Mouse (Mus musculus) kidney, embryonic 15.5 days (tissue): Measurements from ENCODE around the gene Susd6. TPM values are rescaled to one million over a fixed set of nuclear protein-coding genes. Genes with fewer than 3 reads are reported as not detected.
A peak's percentile ranks its signal among the peaks of the same experiment; 100 is the strongest.

Experiments used
- ATAC-seq: fragments of 200-750 bp; cut with Nextera tagmentation; replicated peaks from 2 replicates; pipeline ENCODE4 v1.8.0; 2017; ENCODE audit warnings: moderate TSS enrichment; ENCODE audit not compliant: low FRiP score
- H3K27ac ChIP-seq: fragments of 300-500 bp; sonication (generic); 2 replicates; pipeline ENCODE4 v1.5.1; 2015; ENCODE audit warnings: mild to moderate bottlenecking, inconsistent platforms
- H3K27me3 ChIP-seq: fragments of 300-500 bp; sonication (generic); 2 replicates; pipeline ENCODE4 v1.6.1; 2015; ENCODE audit warnings: inconsistent platforms
- H3K36me3 ChIP-seq: fragments of 300-500 bp; sonication (generic); 2 replicates; pipeline ENCODE4 v1.6.1; 2015; ENCODE audit warnings: inconsistent platforms
- H3K4me1 ChIP-seq: fragments of 300-500 bp; sonication (generic); 2 replicates; pipeline ENCODE4 v1.6.1; 2015; ENCODE audit warnings: inconsistent platforms
- H3K4me2 ChIP-seq: fragments of 300-500 bp; sonication (generic); 2 replicates; pipeline ENCODE4 v1.6.1; 2015; ENCODE audit warnings: moderate library complexity, mild to moderate bottlenecking, inconsistent platforms
- H3K4me3 ChIP-seq: fragments of 300-500 bp; sonication (generic); replicated peaks from 2 replicates; pipeline ENCODE4 v1.5.1; 2015; ENCODE audit warnings: mild to moderate bottlenecking, inconsistent platforms
- H3K9ac ChIP-seq: fragments of 300-500 bp; sonication (generic); 2 replicates; pipeline ENCODE4 v1.6.1; 2015; ENCODE audit warnings: mild to moderate bottlenecking, inconsistent platforms
- H3K9me3 ChIP-seq: fragments of 300-500 bp; sonication (generic); replicated peaks from 2 replicates; pipeline ENCODE4 v1.6.1; 2016; ENCODE audit warnings: inconsistent platforms
- WGBS: fragments of 180-500 bp; shearing (Covaris S2); methylation state at CpG from one replicate; pipeline ENCODE4 v1.1.7; 2015; ENCODE audit warnings: mixed read lengths; 5-methylcytosine and 5-hydroxymethylcytosine counted together
- polyA plus RNA-seq: library from polyadenylated mRNA; unstranded; fragments of >200 nt; fragmentation: Nextera tagmentation; extraction: Ambion mirVana; gene quantifications from 2 replicates; pipeline ENCODE4 v1.2.1, GENCODE M21; 2015

Gene Susd6
- 15.2 and 15.6 TPM in 2 replicates for polyA plus RNA-seq

GRCm38 (mm10) chr12:80789849-80790694, at the start of gene Susd6:
Gene Susd6, plus strand, starts transcription at chr12:80790510.
- peak; percentile 99 for ATAC-seq
- WGBS: 2% methylated on average over 56 of the region's 56 CpGs

DNA sequence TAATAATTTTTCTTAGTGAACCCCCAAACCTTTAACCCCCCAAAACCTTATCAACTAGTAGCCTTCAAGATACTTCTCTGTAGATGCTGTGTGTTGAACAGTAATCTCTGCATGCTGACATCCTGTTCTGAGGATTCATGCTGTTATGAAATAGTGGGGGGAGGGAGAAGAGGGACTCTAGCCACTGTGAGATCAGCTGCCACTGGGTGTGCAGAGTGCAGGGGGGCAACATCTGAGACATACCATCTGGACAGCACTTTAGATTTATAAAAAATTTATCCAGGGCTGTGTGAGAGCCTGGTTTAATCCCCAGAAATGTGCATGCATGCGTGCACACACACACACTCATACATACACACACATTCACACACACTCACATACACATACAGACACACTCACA, 45.7 kb upstream of the Susd6 start:
- no peaks in the 10 kb centered on the region for H3K9me3 ChIP-seq
- no peak for ATAC-seq
- 95% methylated on average over 1 of the region's 1 CpGs for WGBS

More at GRCm38 (mm10) chr12:80789849-80790694, at the start of gene Susd6:
- Histone ChIP-seq H3K9ac (peak within 1 kb of the TSS; percentile 93), H3K9me3 (no peaks in the 10 kb centered on the region), H3K36me3 (no peaks in the 10 kb centered on the region), H3K4me2 (peak within 1 kb of the TSS; percentile 68), H3K4me1 (peaks cover 39% of the 10 kb centered on the region), H3K4me3 (peak within 1 kb of the TSS; percentile 99), H3K27ac (peak within 1 kb of the TSS; percentile 97), H3K27me3 (0 out of 2 replicates have a peak, but pooled peaks cover 8% of the 10 kb centered on the region)

GRCm38 (mm10) chr12:80746031-80746813, 44.1 kb upstream of the Susd6 start:
- ATAC-seq: no peak
- Histone ChIP-seq H3K27ac (no peak overlapping the region), H3K4me2 (no peak overlapping the region), H3K4me1 (no peaks in the 10 kb centered on the region), H3K4me3 (no peak overlapping the region), H3K9me3 (no peaks in the 10 kb centered on the region), H3K27me3 (peaks cover 21% of the 10 kb centered on the region), H3K9ac (no peak overlapping the region), H3K36me3 (no peaks in the 10 kb centered on the region)
- WGBS: 62% methylated on average over 8 of the region's 8 CpGs

More for the DNA sequence above, 45.7 kb upstream of the Susd6 start:
- H3K4me3 ChIP-seq: no peak overlapping the region
- no peak overlapping the region for H3K4me2 ChIP-seq
- peaks cover 26% of the 10 kb centered on the region for H3K27me3 ChIP-seq
- H3K9ac ChIP-seq: no peak overlapping the region
- H3K4me1 ChIP-seq: no peaks in the 10 kb centered on the region
- no peak overlapping the region for H3K27ac ChIP-seq
- H3K36me3 ChIP-seq: no peaks in the 10 kb centered on the region

DNA sequence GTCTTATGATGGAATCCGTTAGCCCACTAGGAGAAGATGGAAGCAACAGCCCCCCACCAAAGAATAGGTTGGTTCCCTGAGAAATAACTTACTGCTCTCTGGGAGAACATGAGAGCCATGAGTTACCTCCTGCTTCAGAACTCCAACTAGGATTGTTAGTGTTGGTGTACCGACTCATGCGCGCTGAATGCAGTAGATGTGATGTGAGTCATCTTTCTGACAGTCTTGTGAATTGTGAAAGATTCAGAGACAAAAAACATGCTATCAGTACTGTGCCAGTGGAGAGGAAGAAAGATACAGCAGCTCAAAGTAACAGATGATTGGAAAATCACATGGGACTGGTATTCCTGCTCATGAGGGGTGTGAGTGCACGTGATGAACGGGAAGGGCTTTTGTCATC, 38.8 kb upstream of the Susd6 start:
- no peak overlapping the region for H3K4me2 ChIP-seq
- no peak for ATAC-seq
- H3K27ac ChIP-seq: no peak overlapping the region
- no peaks in the 10 kb centered on the region for H3K4me1 ChIP-seq
- no peak overlapping the region for H3K9ac ChIP-seq
- no peaks in the 10 kb centered on the region for H3K36me3 ChIP-seq
- WGBS: 91% methylated on average over 6 of the region's 6 CpGs
- H3K9me3 ChIP-seq: no peaks in the 10 kb centered on the region
- no peak overlapping the region for H3K4me3 ChIP-seq
- H3K27me3 ChIP-seq: peaks cover 40% of the 10 kb centered on the region

DNA sequence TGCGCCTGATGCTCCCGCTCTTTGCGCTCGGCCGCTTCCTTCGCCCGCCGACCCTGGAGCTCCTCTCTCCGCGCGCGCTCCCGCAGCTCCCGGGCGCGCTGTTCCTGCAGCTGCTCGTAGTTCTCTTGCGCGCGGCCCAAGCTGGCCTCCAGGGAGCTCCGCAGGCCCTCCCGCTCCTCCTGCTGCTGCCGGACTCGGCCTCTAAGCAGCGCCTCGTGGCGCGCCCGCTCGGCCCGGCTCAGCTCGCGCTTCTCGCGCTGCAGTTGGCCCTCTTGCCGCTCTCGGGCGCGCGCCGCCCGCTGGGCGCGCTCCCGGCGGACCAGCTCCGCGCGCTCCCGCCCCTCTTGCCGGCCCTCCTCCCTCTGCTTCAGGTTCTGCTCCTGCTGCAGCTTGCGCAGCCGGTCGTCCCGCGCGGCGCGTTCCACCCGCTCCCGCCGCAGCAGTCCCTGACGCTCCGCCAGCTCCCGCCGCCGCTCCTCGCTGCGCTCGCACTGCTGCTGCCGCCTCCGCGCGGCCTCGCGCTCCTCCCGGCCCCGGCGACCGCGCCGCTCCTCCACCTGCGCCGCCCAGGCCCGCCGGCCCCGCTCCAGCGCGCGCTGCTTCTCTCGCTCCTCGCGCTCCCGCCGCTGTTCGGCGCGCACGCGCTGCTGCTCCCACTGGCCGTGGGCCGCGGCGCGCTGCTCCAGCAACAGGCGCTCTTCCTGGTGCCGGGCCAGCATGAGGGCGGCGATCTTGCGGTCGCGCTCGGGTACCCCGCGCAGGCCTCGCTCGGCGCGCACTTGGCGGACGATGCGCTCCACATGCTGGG, 32.4 kb upstream of the Susd6 start:
- Histone ChIP-seq H3K27me3 (peaks cover 81% of the 10 kb centered on the region), H3K4me2 (peak overlapping the region; percentile 96), H3K4me1 (peaks cover 35% of the 10 kb centered on the region), H3K4me3 (peak overlapping the region; percentile 56), H3K27ac (peak overlapping the region; percentile 15; the same call in 1 of the 2 replicates), H3K36me3 (no peaks in the 10 kb centered on the region), H3K9me3 (no peaks in the 10 kb centered on the region), H3K9ac (peak overlapping the region; percentile 50)
- WGBS: under 1% methylated on average over 114 of the region's 122 CpGs
- ATAC-seq: peak; percentile 86

DNA sequence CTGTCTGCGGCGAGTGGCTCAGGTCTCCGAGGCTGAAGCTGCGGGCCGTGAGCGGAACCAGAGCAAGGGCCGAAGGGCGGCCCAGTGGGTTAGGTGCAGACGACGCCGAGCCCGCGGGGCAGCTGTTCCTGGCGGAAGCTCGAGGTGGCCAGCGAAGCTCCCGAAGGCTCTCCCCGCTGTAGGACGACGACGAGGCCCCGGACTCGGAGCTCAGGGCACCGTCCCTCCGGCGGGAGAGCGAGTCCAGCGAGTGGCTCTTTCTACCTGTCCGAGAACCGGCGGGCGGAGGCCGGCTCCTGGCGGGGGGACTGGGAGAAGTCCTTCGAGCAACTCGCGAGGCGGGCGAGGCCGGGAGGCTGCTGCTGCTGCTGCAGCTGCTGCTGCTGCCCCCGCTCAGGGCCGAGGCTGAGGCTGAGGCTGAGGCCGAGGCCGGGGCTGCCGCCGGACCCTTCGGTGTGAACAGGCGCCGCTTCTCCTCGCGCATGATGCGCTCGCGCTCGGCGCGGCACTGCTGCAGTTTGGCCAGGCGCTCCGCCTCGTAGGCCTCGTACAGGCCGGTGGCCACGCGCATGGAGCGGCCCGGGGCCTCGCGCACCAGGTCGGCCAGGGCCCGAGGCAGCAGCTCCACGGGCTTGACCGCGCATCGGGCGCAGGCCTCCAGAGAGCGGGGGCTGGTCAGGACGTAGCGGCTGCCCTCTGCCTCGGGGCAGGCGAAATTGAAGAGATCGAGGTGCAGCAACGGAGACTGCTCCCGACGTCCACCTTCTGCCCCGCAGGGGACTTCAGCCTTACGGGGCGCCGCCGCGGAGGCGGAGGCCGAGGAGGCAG, 31.5 kb upstream of the Susd6 start:
- H3K4me2 ChIP-seq: peak overlapping the region; percentile 96
- H3K27me3 ChIP-seq: peaks cover 84% of the 10 kb centered on the region
- H3K9me3 ChIP-seq: no peaks in the 10 kb centered on the region
- WGBS: 4% methylated on average over 92 of the region's 92 CpGs
- H3K36me3 ChIP-seq: no peaks in the 10 kb centered on the region
- H3K4me3 ChIP-seq: peak overlapping the region; percentile 56
- peak overlapping the region; percentile 15; the same call in 1 of the 2 replicates for H3K27ac ChIP-seq
- peaks cover 35% of the 10 kb centered on the region for H3K4me1 ChIP-seq
- peak overlapping the region; percentile 50 for H3K9ac ChIP-seq
- ATAC-seq: peak; percentile 20

DNA sequence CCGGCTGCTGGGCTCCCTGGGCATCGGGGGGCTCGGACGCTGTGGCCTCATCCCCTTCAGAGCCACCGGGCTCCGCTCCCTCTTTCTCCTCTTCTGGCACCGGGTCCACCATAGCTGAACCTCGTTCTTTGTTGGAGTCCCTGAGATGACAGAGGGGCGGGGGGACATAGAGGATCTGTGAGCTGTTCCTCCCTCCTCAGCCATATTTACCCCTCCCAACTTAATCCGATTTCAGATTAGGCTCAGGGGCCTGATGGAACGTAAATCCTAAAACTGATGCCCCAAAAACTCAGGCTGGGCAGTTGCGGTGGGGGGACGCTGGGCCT, 31.0 kb upstream of the Susd6 start:
- 13% methylated on average over 13 of the region's 13 CpGs for WGBS
- H3K27me3 ChIP-seq: peaks cover 84% of the 10 kb centered on the region
- H3K9me3 ChIP-seq: no peaks in the 10 kb centered on the region
- H3K4me1 ChIP-seq: peaks cover 35% of the 10 kb centered on the region
- ATAC-seq: no peak
- no peaks in the 10 kb centered on the region for H3K36me3 ChIP-seq
- H3K4me2 ChIP-seq: peak overlapping the region; percentile 96
- H3K9ac ChIP-seq: peak overlapping the region; percentile 50; the same call in 1 of the 2 replicates
- H3K27ac ChIP-seq: no peak overlapping the region
- peak overlapping the region; percentile 56 for H3K4me3 ChIP-seq

GRCm38 (mm10) chr12:80759713-80760395, 30.5 kb upstream of the Susd6 start:
- Histone ChIP-seq H3K27me3 (peaks cover 81% of the 10 kb centered on the region), H3K9ac (peak overlapping the region; percentile 9; the same call in 1 of the 2 replicates), H3K4me3 (peak overlapping the region; percentile 56), H3K36me3 (no peaks in the 10 kb centered on the region), H3K9me3 (no peaks in the 10 kb centered on the region), H3K4me1 (peaks cover 35% of the 10 kb centered on the region), H3K27ac (no peak overlapping the region), H3K4me2 (peak overlapping the region; percentile 96)
- 3% methylated on average over 22 of the region's 22 CpGs for WGBS
- no peak for ATAC-seq

DNA sequence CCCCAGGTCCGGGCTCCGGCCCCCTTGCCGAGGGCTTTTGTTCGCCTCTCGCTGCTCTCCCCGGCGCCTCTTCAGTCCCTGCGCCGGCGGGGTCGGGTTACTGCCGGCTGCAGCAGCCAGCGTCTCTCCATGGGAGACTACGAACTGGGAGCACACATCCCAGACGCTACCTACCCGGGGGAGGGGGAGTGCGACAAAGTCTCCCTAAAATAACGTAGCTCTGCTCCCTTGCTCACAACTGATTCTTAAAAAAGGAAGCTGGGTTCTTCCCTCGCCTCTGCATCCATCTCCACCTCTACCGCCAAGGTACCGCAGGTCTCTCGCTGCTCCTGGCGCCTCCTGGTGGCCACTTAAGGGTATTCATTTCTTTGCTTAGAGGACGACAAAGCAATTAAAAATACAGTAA, 29.9 kb upstream of the Susd6 start, which contains the start of gene Ccdc177:
Gene Ccdc177 (minus strand): TSS at position 292 of the 406 bp plus-strand sequence.
- no peaks in the 10 kb centered on the region for H3K9me3 ChIP-seq
- H3K27ac ChIP-seq: no peak within 1 kb of the TSS
- H3K4me3 ChIP-seq: peak within 1 kb of the TSS; percentile 56
- peaks cover 76% of the 10 kb centered on the region for H3K27me3 ChIP-seq
- H3K4me1 ChIP-seq: peaks cover 35% of the 10 kb centered on the region
- WGBS: 0% methylated on average over 24 of the region's 24 CpGs
- H3K9ac ChIP-seq: peak within 1 kb of the TSS; percentile 9; the same call in 1 of the 2 replicates
- peak within 1 kb of the TSS; percentile 96 for H3K4me2 ChIP-seq
- no peak for ATAC-seq
- no peaks in the 10 kb centered on the region for H3K36me3 ChIP-seq

DNA sequence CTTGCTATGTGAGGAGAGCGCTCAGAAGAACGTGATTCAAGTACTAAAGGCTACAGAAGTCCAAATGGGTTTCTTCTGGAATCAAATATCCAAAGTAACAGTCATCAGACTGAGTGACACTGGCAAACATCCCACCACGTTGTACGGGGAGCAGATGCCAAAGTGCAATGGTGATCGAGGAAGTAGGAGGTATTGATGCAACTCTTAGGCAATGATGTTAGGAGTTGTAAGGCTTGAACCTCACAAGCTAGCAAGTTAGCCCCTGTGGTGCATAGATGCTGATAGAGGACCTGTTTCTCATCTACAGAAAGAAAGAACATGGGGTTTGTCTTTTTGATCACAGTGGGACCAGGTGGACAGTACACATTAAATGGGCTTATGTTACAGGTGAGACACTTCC, 27.3 kb upstream of the Susd6 start:
- H3K9ac ChIP-seq: no peak overlapping the region
- H3K27me3 ChIP-seq: peaks cover 50% of the 10 kb centered on the region
- H3K4me3 ChIP-seq: no peak overlapping the region
- no peak overlapping the region for H3K27ac ChIP-seq
- H3K9me3 ChIP-seq: no peaks in the 10 kb centered on the region
- 86% methylated on average over 5 of the region's 5 CpGs for WGBS
- H3K4me2 ChIP-seq: no peak overlapping the region
- no peak for ATAC-seq
- peaks cover 25% of the 10 kb centered on the region for H3K4me1 ChIP-seq
- no peaks in the 10 kb centered on the region for H3K36me3 ChIP-seq
